In genomic region chr9:66127193-66127546, GRCm38 (mm10) we compare ENCODE assay signal across 8 mouse cellular contexts. TPM values are rescaled to one million over a fixed set of nuclear protein-coding genes. Genes with fewer than 3 reads are reported as not detected.
DNase-seq lines count a peak whose midpoint lies in the region; ATAC-seq and TF ChIP-seq lines count a peak whose summit lies in the region.

No protein-coding gene starts in this region.

- 16% methylated on average over 6 of the region's 6 CpGs for WGBS in thymus, adult 2 months
- whole genome bisulfite sequencing in stomach, postnatal 0 days = 34% methylated on average over 6 of the region's 6 CpGs

- H3K4me3 ChIP-seq in thymus, adult 2 months (ENCODE audit: control insufficient read depth, insufficient read depth, low read length) = peak overlapping the region; percentile 80
- peak overlapping the region; percentile 50 for H3K4me3 ChIP-seq in stomach, postnatal 0 days (ENCODE audit: low read depth, low read length)

- H3K27me3 ChIP-seq in thymus, adult 2 months (ENCODE audit: control insufficient read depth, insufficient read depth, low read length) = no peaks in the 10 kb centered on the region
- H3K27me3 ChIP-seq in stomach, postnatal 0 days (ENCODE audit: control insufficient read depth, insufficient read depth, low read length) = no peaks in the 10 kb centered on the region

- TF ChIP-seq CTCF in thymus, adult 2 months (IDR thresholded peaks at IDR 0.05; ENCODE audit: borderline replicate concordance, control insufficient read depth, extremely low read depth, insufficient read depth, low read length, poor library complexity) = no peak
- no peak for TF ChIP-seq CTCF in stomach, postnatal 0 days (IDR thresholded peaks at IDR 0.05; ENCODE audit: low read depth)

- H3K9me3 ChIP-seq in stomach, postnatal 0 days (ENCODE audit: control insufficient read depth, low read length) = no peaks in the 10 kb centered on the region

- peak; percentile 52 for DNase-seq in cerebellum, adult 9-10 months
- no peak for DNase-seq in cerebellum, adult 11-12 months
- DNase-seq in thymus, adult 2 months = no peak
- no peak for DNase-seq in thymus, postnatal 10 days (ENCODE audit: low spot score in 2 of 2)
- DNase-seq in liver = peak; percentile 26
- DNase-seq in stomach, postnatal 0 days (ENCODE audit: low spot score) = no peak
- no peak for DNase-seq in frontal cortex, postnatal 14 days (ENCODE audit: low spot score in 2 of 2)
- no peak for DNase-seq in frontal cortex, adult 2 months (ENCODE audit: extremely low spot score in 1 of 2, low spot score in 1 of 2)

- peak overlapping the region; percentile 69 for H3K4me2 ChIP-seq in stomach, postnatal 0 days (replicated peaks; ENCODE audit: low read depth)

- ATAC-seq in stomach, postnatal 0 days (ENCODE audit: low FRiP score, low TSS enrichment) = no peak; the same call in 1 of the 2 replicates

- H3K27ac ChIP-seq in thymus, adult 2 months (ENCODE audit: control insufficient read depth, insufficient read depth, low read length) = peak overlapping the region; percentile 32; the same call in 1 of the 2 replicates
- H3K27ac ChIP-seq in stomach, postnatal 0 days (replicated peaks) = peak overlapping the region; percentile 50; the same call in 1 of the 2 replicates

- no peaks in the 10 kb centered on the region; the same call in 1 of the 2 replicates for H3K36me3 ChIP-seq in thymus, adult 2 months (ENCODE audit: control insufficient read depth, insufficient read depth, low read length)
- H3K36me3 ChIP-seq in stomach, postnatal 0 days (ENCODE audit: control insufficient read depth, insufficient read depth, low read length) = no peaks in the 10 kb centered on the region

- TF ChIP-seq POLR2A in thymus, adult 2 months (IDR thresholded peaks at IDR 0.05; ENCODE audit: control insufficient read depth, extremely low read depth, insufficient read depth, low read length, poor library complexity) = no peak

- H3K4me1 ChIP-seq in thymus, adult 2 months (replicated peaks; ENCODE audit: control insufficient read depth, insufficient read depth, low read length) = peaks cover 6% of the 10 kb centered on the region
- 0 out of 2 replicates have a peak, but pooled peaks cover 3% of the 10 kb centered on the region for H3K4me1 ChIP-seq in stomach, postnatal 0 days (replicated peaks; ENCODE audit: control insufficient read depth, insufficient read depth)

- TF ChIP-seq EP300 in stomach, postnatal 0 days (optimal IDR thresholded peaks at IDR 0.05) = no peak

- H3K9ac ChIP-seq in stomach, postnatal 0 days (ENCODE audit: low read length) = peak overlapping the region; percentile 54

RNA-seq across cellular contexts. Expression of gene Ciao2a, which starts 0.8 kb away (rescaled TPM):
- 16.4 and 16.9 TPM in 2 replicates for polyA plus RNA-seq in thymus, adult 2 months (2012; rRNA removed)
- 131 and 138 TPM in 2 replicates for polyA plus RNA-seq in stomach, postnatal 0 days (2015; fragmentation: Nextera tagmentation; extraction: Ambion mirVana)
- polyA plus RNA-seq in frontal cortex, adult 2 months (2012; rRNA removed) = 29.4 and 31.7 TPM in 2 replicates

RNA-seq across cellular contexts. Expression of gene Snx1, which starts 0.8 kb away (rescaled TPM):
- 55.3 and 59.1 TPM in 2 replicates for polyA plus RNA-seq in thymus, adult 2 months (2012; rRNA removed)
- 77.5 and 77.6 TPM in 2 replicates for polyA plus RNA-seq in stomach, postnatal 0 days (2015; fragmentation: Nextera tagmentation; extraction: Ambion mirVana)
- 89.1 and 93.5 TPM in 2 replicates for polyA plus RNA-seq in frontal cortex, adult 2 months (2012; rRNA removed)

RNA-seq across cellular contexts. Expression of gene Dapk2, which starts 30.9 kb away (rescaled TPM):
- 3.4 and 5.1 TPM in 2 replicates for polyA plus RNA-seq in thymus, adult 2 months (2012; rRNA removed)
- 11.8 and 13.2 TPM in 2 replicates for polyA plus RNA-seq in stomach, postnatal 0 days (2015; fragmentation: Nextera tagmentation; extraction: Ambion mirVana)
- polyA plus RNA-seq in frontal cortex, adult 2 months (2012; rRNA removed) = 2.1 and 3.8 TPM in 2 replicates

RNA-seq across cellular contexts. Expression of gene Snx22, which starts 57.7 kb away (rescaled TPM):
- polyA plus RNA-seq in thymus, adult 2 months (2012; rRNA removed) = 5.8 and 9.2 TPM in 2 replicates
- polyA plus RNA-seq in stomach, postnatal 0 days (2015; fragmentation: Nextera tagmentation; extraction: Ambion mirVana) = 1.5 TPM in 2 replicates
- polyA plus RNA-seq in frontal cortex, adult 2 months (2012; rRNA removed) = 6.2 TPM in 2 replicates

Comparison
In these comparisons a context has a peak if more than half of its experiments do, and no peak if none do; other contexts are left out.
1. DNase-seq: peak in cerebellum, adult 9-10 months (single experiment) and liver (single experiment); none in cerebellum, adult 11-12 months (single experiment), thymus, adult 2 months (single experiment), thymus, postnatal 10 days (0 of 2), stomach, postnatal 0 days (single experiment), frontal cortex, postnatal 14 days (0 of 2) and frontal cortex, adult 2 months (0 of 2).